Mouse (Mus musculus) limb, embryonic 12.5 days (tissue): Measurements from ENCODE around the gene Hacd4. TPM values are rescaled to one million over a fixed set of nuclear protein-coding genes. Genes with fewer than 3 reads are reported as not detected.

Source experiments
- polyA plus RNA-seq: library from polyadenylated mRNA; unstranded; fragments of >200 nt; fragmentation: Nextera tagmentation; extraction: Ambion mirVana; gene quantifications from 2 replicates; pipeline ENCODE4 v1.2.1, GENCODE M21; 2016

The Hacd4 gene
- polyA plus RNA-seq, 1 experiment from 2014 or later, result 3.7 TPM

Other genes starting within 250 kb of the Hacd4 start
- not detected in 2 replicates for gene Ifnb1, start 83.8 kb upstream of the Hacd4 start, polyA plus RNA-seq
- gene Ifna15, start 119.3 kb upstream of the Hacd4 start, polyA plus RNA-seq, result not detected in 2 replicates
- gene Ifna14, start 132.9 kb upstream of the Hacd4 start, polyA plus RNA-seq, result not detected in 2 replicates
- gene Ifna9, start 153.5 kb upstream of the Hacd4 start, polyA plus RNA-seq, result not detected in 2 replicates
- not detected in 2 replicates for gene Ifna12, start 164.4 kb upstream of the Hacd4 start, polyA plus RNA-seq
- gene C87499, start 195.5 kb upstream of the Hacd4 start, polyA plus RNA-seq, result not detected in 2 replicates
- not detected in 2 replicates for gene Ifna13, start 205.5 kb upstream of the Hacd4 start, polyA plus RNA-seq
- gene Ifna16, start 238.0 kb upstream of the Hacd4 start, polyA plus RNA-seq, result not detected in 2 replicates
- not detected in 2 replicates for gene Ifna2, start 245.0 kb upstream of the Hacd4 start, polyA plus RNA-seq